8 mouse cellular contexts compared by ENCODE assay signal in the genomic region with DNA sequence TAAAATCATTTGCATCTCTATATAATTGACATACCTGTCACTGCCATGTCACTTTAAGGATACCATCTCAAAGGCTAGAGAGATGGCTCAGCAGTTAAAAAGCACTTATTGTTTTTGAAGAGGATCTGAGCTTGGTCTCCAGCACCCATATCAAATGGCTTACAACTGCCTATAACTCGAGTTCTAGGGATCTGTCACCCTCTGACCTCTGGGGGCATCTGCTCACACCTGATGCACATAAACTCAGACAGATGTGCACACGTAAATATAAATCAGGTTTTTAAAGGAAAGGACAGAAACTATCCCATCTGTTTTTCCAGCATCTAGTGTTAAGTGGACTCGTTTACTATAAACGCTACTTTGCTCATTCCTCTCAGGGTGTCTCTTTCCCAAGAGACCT. TPM values are rescaled to one million over a fixed set of nuclear protein-coding genes. Genes with fewer than 3 reads are reported as not detected.
DNase-seq lines count a peak whose midpoint lies in the region; ATAC-seq and TF ChIP-seq lines count a peak whose summit lies in the region.

No protein-coding gene starts in this region.

- TF ChIP-seq POLR2A in lung, adult 2 months (IDR thresholded peaks at IDR 0.05; ENCODE audit: borderline replicate concordance, extremely low read depth, low read depth, low read length) = no peak
- no peak for TF ChIP-seq POLR2A in cortical plate, adult 2 months (IDR thresholded peaks at IDR 0.05; ENCODE audit: extremely low read depth, insufficient read depth, low read length)
- no peak for TF ChIP-seq POLR2A in myocyte (IDR thresholded peaks at IDR 0.05; ENCODE audit: insufficient read length, low read depth)

- H3K4me3 ChIP-seq in lung, adult 2 months (replicated peaks; ENCODE audit: extremely low read depth, low read depth, low read length) = peak overlapping the region; percentile 84
- peak overlapping the region; percentile 61; the same call in 1 of the 2 replicates for H3K4me3 ChIP-seq in cortical plate, adult 2 months (ENCODE audit: insufficient read depth, low read length)
- H3K4me3 ChIP-seq in hindbrain, embryonic 16.5 days (ENCODE audit: low read length) = peak overlapping the region; percentile 83
- H3K4me3 ChIP-seq in myocyte = peak overlapping the region; percentile 87

- no peaks in the 10 kb centered on the region for H3K36me3 ChIP-seq in hindbrain, embryonic 16.5 days (ENCODE audit: control insufficient read depth, insufficient read depth, low read length)
- no peaks in the 10 kb centered on the region for H3K36me3 ChIP-seq in myocyte (ENCODE audit: control insufficient read depth, insufficient read depth)

- no peaks in the 10 kb centered on the region for H3K27me3 ChIP-seq in hindbrain, embryonic 16.5 days (replicated peaks; ENCODE audit: control insufficient read depth, insufficient read depth, low read length)
- peaks cover 10% of the 10 kb centered on the region for H3K27me3 ChIP-seq in myocyte (ENCODE audit: control insufficient read depth, insufficient read depth, insufficient read length)

- WGBS in lung, adult 2 months = 10% methylated on average over 4 of the region's 4 CpGs
- WGBS in hindbrain, embryonic 16.5 days = 16% methylated on average over 4 of the region's 4 CpGs

- H3K9me3 ChIP-seq in hindbrain, embryonic 16.5 days (ENCODE audit: control insufficient read depth, low read length) = no peaks in the 10 kb centered on the region

- DNase-seq in lung, adult 2 months = no peak
- DNase-seq in lung, postnatal 36 days = no peak
- DNase-seq in left cerebral cortex, adult 18-20 months (ENCODE audit: low spot score in 2 of 2) = no peak
- DNase-seq in urinary bladder, adult 2 months (ENCODE audit: low spot score) = no peak
- DNase-seq in cerebellum, postnatal 36 days = no peak

- peak overlapping the region; percentile 87 for H3ac ChIP-seq in myocyte (ENCODE audit: control insufficient read depth, insufficient read length)

- H3K79me2 ChIP-seq in myocyte (ENCODE audit: control insufficient read depth, insufficient read depth) = peaks cover 27% of the 10 kb centered on the region

- H3K4me2 ChIP-seq in hindbrain, embryonic 16.5 days (ENCODE audit: low read length) = peak overlapping the region; percentile 77
- peak overlapping the region; percentile 94 for H3K4me2 ChIP-seq in myocyte (ENCODE audit: low read depth)

- no peaks in the 10 kb centered on the region; the same call in none of the 2 replicates for H3K4me1 ChIP-seq in lung, adult 2 months (ENCODE audit: control insufficient read depth, insufficient read depth, low read length)
- H3K4me1 ChIP-seq in cortical plate, adult 2 months (ENCODE audit: control insufficient read depth, insufficient read depth, low read length) = 0 out of 2 replicates have a peak, but pooled peaks cover 1% of the 10 kb centered on the region
- H3K4me1 ChIP-seq in hindbrain, embryonic 16.5 days (ENCODE audit: control insufficient read depth, insufficient read depth, low read depth, low read length) = peaks cover 20% of the 10 kb centered on the region

- H3K9ac ChIP-seq in hindbrain, embryonic 16.5 days (ENCODE audit: low read depth, low read length) = peak overlapping the region; percentile 87

- H3K27ac ChIP-seq in cortical plate, adult 2 months (ENCODE audit: insufficient read depth, low read length) = no peak overlapping the region
- H3K27ac ChIP-seq in hindbrain, embryonic 16.5 days (ENCODE audit: low read depth, low read length) = peak overlapping the region; percentile 94

- TF ChIP-seq CTCF in lung, adult 2 months (IDR thresholded peaks at IDR 0.05; ENCODE audit: insufficient read depth, low read length) = no peak
- no peak for TF ChIP-seq CTCF in cortical plate, adult 2 months (IDR thresholded peaks at IDR 0.05; ENCODE audit: extremely low read depth, insufficient read depth, low read length)

- ATAC-seq in hindbrain, embryonic 16.5 days = no peak

TF ChIP-seq in myocyte, 11 proteins besides CTCF, POLR2A, EP300 and RAD21:
- TF ChIP-seq SRF (IDR thresholded peaks at IDR 0.05; ENCODE audit: control insufficient read depth, insufficient read length, low read depth) (no peak), E2F4 (IDR thresholded peaks at IDR 0.05; ENCODE audit: insufficient read depth) (no peak)

RNA-seq across cellular contexts. Expression of a gene that starts 0.9 kb away (rescaled TPM):
- polyA plus RNA-seq in lung, adult 2 months (2012; rRNA removed) = 0.11 and 0.24 TPM in 2 replicates
- polyA plus RNA-seq in cortical plate, adult 2 months (2012; rRNA removed) = 0.19 and 0.21 TPM in 2 replicates
- polyA plus RNA-seq in hindbrain, embryonic 16.5 days (2015; fragmentation: Nextera tagmentation; extraction: Ambion mirVana) = 0.20 and 0.49 TPM in 2 replicates
- polyA plus RNA-seq in myocyte (2012; fragmentation: generic; extraction: Trizol) = 0.30 TPM
- total RNA-seq in left cerebral cortex, adult 18-20 months (2021) = under 1 TPM; 0.21 to 0.26 TPM
- polyA plus RNA-seq in urinary bladder, adult 2 months (2012; rRNA removed) = 0.50 and 0.62 TPM in 2 replicates

RNA-seq across cellular contexts. Expression of a gene that starts 0.9 kb away (rescaled TPM):
- polyA plus RNA-seq in lung, adult 2 months (2012; rRNA removed) = 5.3 TPM in 2 replicates
- 11.1 and 11.3 TPM in 2 replicates for polyA plus RNA-seq in cortical plate, adult 2 months (2012; rRNA removed)
- polyA plus RNA-seq in hindbrain, embryonic 16.5 days (2015; fragmentation: Nextera tagmentation; extraction: Ambion mirVana) = 27.5 and 27.9 TPM in 2 replicates
- 13.2 TPM for polyA plus RNA-seq in myocyte (2012; fragmentation: generic; extraction: Trizol)
- 10 to 100 TPM; 15.3 to 18.0 TPM for total RNA-seq in left cerebral cortex, adult 18-20 months (2021)
- polyA plus RNA-seq in urinary bladder, adult 2 months (2012; rRNA removed) = 17.6 and 19.3 TPM in 2 replicates

RNA-seq across cellular contexts. Expression of a gene that starts 17.6 kb away (rescaled TPM):
- 6.9 and 10.4 TPM in 2 replicates for polyA plus RNA-seq in lung, adult 2 months (2012; rRNA removed)
- polyA plus RNA-seq in cortical plate, adult 2 months (2012; rRNA removed) = 24.9 and 25.2 TPM in 2 replicates
- 20.9 and 22.1 TPM in 2 replicates for polyA plus RNA-seq in hindbrain, embryonic 16.5 days (2015; fragmentation: Nextera tagmentation; extraction: Ambion mirVana)
- 16.7 TPM for polyA plus RNA-seq in myocyte (2012; fragmentation: generic; extraction: Trizol)
- 10 to 100 TPM; 21.0 to 21.1 TPM for total RNA-seq in left cerebral cortex, adult 18-20 months (2021)
- 16.6 and 17.6 TPM in 2 replicates for polyA plus RNA-seq in urinary bladder, adult 2 months (2012; rRNA removed)
